Mouse (Mus musculus) right cerebral cortex, postnatal 10 days (tissue): ENCODE measurements around the gene Klhl42.

Experiments used
- DNase-seq, 2 experiments: peaks; one replicate each; pipeline ENCODE4 v3.0.0; 2021; ENCODE audit warnings: low spot score in 2 of 2

Klhl42 gene

DNA sequence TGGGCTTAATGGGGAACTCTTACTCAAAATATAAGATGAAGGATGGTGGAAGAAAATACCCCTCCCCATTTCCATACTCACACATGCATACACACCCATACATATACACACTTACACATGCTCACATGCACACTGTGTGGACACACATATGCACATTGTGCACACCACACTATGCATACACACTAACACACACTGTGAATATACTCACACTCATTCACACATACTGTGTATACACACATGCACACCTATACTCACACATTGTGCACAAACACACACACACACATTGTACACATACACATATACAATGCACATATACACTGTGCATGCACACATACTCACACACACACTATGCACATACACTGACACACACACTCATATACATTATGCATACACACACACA is 60.7 kb downstream of the Klhl42 start:
- DNase-seq, result no peak

DNA sequence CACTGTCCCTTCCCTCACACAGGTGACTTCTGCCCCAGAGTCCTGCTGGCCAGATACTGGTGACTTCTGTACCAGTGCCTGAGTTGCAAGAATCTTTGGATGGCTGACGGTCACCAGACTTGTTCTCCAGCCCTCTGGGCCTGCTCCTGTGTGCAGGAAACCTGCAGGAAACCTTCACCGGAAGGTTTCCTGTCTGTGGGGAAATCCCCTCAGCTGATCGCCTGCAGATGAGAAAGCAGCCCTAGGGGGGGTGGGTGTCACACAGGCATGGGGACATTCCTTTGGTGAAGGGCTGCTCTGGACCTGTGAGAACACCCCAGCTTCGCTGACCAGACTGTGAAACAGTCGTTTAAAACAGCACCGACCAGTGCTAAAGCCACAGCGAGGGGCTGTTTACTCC is 63.9 kb downstream of the Klhl42 start:
- no peak for DNase-seq

GRCm38 (mm10) chr6:147161818-147162584 is 70.8 kb downstream of the Klhl42 start:
- no peak for DNase-seq
